Mouse (Mus musculus): Measurements from ENCODE around the gene Chek1. TPM values are rescaled to one million over a fixed set of nuclear protein-coding genes. Genes with fewer than 3 reads are reported as not detected.

Chek1 gene
- total RNA-seq (2021), result 1 to 10 TPM; 3.2 to 4.7 TPM
- long read RNA-seq, experiment 1, partial matches to known transcripts, result 0 of 1 reads
- long read RNA-seq, experiment 1, other reads (novel, unspliced or antisense), result 0 of 1 reads
- long read RNA-seq, experiment 2, partial matches to known transcripts, result 0 of 2 reads
- long read RNA-seq, experiment 2, other reads (novel, unspliced or antisense), result 0 of 2 reads

DNA sequence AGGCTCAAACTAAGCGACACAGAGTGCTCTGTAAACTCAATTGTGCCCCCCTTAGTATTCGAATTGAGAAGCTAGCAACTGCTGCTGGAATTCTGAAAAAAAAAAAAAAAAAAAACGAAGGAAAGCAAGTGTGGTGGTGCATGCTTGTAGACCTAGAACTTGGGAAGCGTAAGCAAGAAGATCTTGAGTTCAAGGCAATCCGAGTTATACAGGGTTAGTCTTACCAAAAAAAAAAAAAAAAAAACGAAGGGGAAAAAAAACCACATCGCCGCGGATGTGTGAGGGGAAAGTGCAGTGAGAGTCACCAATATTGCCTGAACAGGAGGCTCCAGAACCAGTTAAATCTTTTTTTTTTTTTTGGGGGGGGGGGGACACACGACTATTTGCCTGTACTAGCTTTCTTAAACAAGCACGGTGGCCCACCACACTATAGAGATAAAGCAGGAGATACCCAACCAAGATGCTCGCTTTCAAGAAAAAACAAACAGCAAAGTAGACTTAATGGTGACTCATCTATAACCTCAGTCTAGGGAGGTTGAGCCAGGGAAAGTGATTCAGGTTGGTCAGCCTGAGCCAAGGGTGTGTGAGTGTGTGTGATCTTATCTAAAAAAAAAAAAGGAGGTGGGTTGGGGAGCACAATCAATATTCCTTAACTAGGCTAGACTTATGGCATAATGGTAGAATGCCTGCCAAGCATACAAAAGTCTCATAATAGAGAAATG is at the start of gene Chek1:
TSS of gene Chek1 (minus strand) at position 32 of the 722 bp plus-strand sequence.
- DNase-seq, result no peak

DNA sequence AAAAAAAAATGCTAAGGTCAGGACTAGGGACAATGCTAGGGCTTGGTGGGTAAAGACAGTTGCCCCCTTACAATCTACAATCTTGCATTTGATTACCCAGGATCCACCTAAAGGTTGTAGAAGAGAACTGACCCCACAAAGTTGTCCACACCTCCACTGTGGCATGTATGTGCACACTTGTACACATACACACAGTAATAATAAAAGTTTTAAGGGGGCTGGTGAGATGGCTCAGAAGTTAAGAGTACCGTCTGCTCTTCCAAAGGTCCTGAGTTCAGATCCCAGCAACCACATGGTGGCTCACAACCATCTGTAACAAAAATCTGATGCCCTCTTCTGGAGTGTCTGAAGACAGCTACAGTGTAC is 42.2 kb upstream of the Chek1 start:
- DNase-seq, result no peak

DNA sequence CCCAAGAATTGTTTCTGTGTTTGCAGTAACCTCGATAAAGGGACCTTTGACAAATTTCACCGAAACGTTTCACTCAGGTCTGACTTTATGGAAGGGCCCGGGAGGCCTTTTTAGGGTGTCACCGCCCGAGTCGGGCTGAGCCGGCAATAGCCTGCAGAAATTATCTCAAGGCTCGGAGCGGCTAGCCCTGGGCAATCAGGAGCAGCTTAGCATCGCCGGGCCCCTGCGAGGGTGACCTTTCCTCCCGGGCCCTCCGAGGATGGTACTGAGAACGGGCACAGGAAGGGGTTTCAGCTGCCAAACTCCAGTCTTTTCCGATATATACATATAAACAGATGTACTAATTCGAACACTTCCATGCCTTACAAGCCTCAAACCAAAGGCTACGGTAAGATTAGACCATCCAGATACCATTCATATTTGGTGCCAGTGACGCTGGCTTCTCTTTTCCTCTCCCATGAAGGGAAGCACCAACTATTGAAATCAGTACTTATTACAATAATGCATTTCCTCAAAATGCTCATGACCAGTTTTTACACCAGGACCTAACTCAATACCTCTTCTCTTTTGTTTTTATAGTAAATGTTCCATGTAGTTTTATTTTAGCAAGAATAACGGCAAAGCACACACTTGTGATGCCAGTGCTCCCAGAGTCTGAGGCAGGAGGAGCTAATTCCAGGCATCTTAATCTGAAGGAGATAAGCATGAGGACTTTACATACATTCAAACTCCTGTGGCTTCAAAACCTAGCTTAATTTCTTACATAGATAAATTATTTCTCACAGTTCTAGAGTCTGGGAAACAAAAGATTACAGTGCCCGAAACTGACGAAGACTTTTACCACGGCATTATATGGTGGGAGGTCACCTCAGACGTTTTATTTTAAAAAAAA is 41.5 kb upstream of the Chek1 start:
- DNase-seq, result peak; percentile 46

GRCm38 (mm10) chr9:36767203-36768143 is 40.6 kb upstream of the Chek1 start, which contains the start of gene Stt3a:
Gene Stt3a, minus strand, starts transcription at chr9:36767679.
- peak; percentile 99 for DNase-seq

DNA sequence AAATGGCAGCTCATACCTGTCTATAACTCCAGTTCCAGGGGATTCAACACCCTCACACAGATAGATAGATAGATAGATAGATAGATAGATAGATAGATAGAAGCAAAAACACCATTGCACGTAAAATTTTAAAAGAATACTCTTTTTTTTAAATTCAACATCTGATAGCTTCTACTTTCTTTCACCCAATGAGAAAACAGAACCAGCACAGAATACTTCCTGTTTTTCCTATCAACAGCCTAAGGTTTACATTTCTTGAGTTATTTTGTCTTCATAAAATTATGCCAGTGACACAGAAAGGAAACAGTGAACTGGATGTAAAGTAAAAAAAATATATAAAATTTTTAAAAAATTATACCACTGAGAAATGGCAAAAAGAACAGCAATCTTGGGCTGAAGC is 37.5 kb upstream of the Chek1 start:
- DNase-seq, result no peak

- peak; percentile 83 for DNase-seq
Measured at GRCm38 (mm10) chr9:36726131-36727033, 483 bp downstream of the Chek1 start.

GRCm38 (mm10) chr9:36716624-36717023 is 10.2 kb downstream of the Chek1 start:
- DNase-seq, result no peak

DNA sequence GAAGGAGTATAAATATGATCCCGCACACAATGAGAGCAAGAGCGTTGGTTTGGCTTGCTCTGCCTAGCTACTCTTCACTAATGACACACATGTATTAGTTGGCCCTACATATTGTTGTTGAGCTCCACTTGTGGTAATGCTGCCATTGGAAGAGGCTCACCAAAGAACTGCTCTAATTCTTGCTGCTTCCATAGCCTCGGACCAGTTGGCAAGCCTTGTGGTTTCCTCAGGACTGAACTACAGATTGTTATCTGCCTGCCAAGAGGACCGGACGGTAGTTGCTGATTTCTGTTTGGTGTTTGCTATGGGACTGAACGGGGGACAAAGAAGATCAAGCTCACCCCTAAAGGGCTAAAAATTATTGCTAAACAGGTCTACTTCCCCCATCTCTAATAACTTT is 19.6 kb downstream of the Chek1 start:
- no peak for DNase-seq

- no peak for DNase-seq
Measured at GRCm38 (mm10) chr9:36705923-36706322, 20.9 kb downstream of the Chek1 start.

GRCm38 (mm10) chr9:36694276-36694675 is 32.6 kb downstream of the Chek1 start:
- no peak for DNase-seq

- no peak for DNase-seq
Measured at GRCm38 (mm10) chr9:36692920-36693319, 33.9 kb downstream of the Chek1 start, which contains the start of gene Acrv1. Gene Acrv1, plus strand, starts transcription at chr9:36693220.

DNA sequence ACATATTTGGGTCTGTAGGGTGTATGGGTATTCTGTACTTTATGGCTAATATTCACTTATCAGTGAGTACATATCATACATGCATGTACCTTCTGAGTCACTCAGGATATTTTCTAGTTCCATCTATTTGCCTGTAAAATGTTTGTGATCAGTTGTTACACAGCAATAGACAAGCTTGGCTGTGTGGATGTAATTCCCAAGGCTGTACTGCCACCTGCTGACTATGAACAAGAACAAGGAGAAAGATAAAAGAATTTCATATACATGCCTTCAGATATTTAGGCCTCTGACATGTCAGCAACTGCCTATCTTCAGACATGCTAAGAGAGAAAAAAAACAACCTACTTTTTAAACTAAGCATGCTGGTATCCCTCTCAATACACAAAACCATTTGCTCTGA is 39.5 kb downstream of the Chek1 start:
- no peak for DNase-seq

DNA sequence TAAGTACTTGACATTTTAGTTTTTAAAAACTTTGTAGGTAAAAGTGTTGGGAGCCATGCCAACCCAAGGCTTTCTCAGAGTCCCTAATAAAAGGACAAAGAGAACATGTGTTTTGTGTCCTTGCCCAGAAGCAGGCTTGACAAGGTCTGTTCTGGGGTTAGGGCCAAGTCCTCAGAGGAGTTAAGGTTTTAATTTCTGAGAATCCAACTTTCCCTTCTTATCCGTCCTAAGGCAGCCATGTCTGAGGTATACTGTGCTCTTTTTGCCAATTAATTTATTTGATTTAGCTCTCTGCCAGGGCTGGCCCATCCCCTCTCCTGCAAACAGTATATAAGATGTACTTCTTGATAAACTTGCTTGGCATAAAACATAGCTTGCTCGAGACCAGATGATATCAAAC is 45.4 kb downstream of the Chek1 start:
- no peak for DNase-seq

Other genes starting within 250 kb of the Chek1 start
- gene Gm5615, start 185.1 kb downstream of the Chek1 start, total RNA-seq (2021), result not detected
- not detected for gene Gm17689, start 144.4 kb downstream of the Chek1 start, total RNA-seq (2021)
- gene A630095E13Rik, start 83.7 kb downstream of the Chek1 start, total RNA-seq (2021), result not detected
- not detected for gene Acrv1, start 33.8 kb downstream of the Chek1 start, total RNA-seq (2021)
- gene Stt3a, start 40.6 kb upstream of the Chek1 start, total RNA-seq (2021), result 10 to 100 TPM; 77.5 to 91.3 TPM
- gene Ei24, start 70.3 kb upstream of the Chek1 start, total RNA-seq (2021), result 10 to 100 TPM; 46.6 to 56.8 TPM
- gene Fez1, start 94.8 kb upstream of the Chek1 start, total RNA-seq (2021), result 1 to 10 TPM; 4.4 to 6.5 TPM